Mouse (Mus musculus) left cerebral cortex, postnatal 10 days (tissue): ENCODE measurements around the gene 4930404N11Rik. TPM values are rescaled to one million over a fixed set of nuclear protein-coding genes. Genes with fewer than 3 reads are reported as not detected.
A peak's percentile ranks its signal among the peaks of the same experiment; 100 is the strongest.

Experiments used
- DNase-seq, 2 experiments: peaks; one replicate each; pipeline ENCODE4 v3.0.0; 2021 to 2022; ENCODE audit warnings: low spot score in 2 of 2, mixed read lengths in 1 of 2; ENCODE audit errors: extremely low spot score in 1 of 2
- intact Hi-C: fragments of 180-260 bp; cut with DNase I; formaldehyde crosslinking; loops from one replicate; pipeline ENCODE4 v1.15.1; 2025
- total RNA-seq, 2 experiments: library from RNA; stranded (reverse); gene quantifications; 2 replicates each; pipeline ENCODE4 v1.2.3; 2021

The 4930404N11Rik gene
- total RNA-seq, 2 experiments from 2014 or later, result 1.2 to 1.7 TPM

GRCm38 (mm10) chr10:81362336-81362949, 3.2 kb downstream of the 4930404N11Rik start:
- intact Hi-C loops, result no loop called here
- no peak for DNase-seq

DNA sequence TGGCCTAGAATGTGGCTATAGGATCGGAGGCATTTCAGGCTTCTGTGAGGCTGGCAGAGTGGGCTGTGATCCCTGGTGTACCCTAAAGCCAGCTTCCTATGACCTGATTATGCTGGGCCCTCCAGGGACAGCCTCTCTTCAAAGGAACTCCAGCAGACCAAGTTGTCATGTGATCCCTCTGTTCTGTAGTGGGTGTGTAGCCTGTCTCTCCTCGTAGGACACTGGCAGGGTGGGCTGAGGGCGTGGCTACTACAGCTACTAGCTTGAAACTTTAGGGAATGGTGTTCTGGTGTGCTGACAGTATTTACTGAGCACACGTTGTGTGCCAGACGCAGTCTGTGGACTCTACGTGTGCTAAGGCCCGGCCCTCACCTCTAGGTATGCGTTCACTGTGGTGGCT, 4.9 kb downstream of the 4930404N11Rik start:
- intact Hi-C loops, result no loop called here
- DNase-seq, result no peak

DNA sequence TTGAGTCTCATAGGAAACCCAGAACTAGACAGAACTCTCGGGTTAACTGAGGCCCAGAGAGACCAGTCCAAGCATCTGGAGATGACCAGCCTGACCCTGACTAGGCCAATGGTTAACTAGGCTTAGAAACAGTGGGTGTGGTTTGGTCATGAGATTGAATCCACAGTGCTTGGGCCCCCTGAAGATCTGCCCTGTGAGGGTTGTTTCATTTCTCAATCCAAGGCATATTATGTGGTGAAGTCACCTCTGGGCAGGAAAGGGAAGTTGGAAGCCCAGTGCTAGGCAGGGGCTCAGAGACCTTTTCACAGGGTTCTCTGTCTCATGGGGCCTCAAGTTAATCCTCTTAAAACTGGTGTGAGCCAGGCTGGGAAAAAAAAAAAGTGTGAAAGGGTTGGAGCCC, 6.8 kb downstream of the 4930404N11Rik start:
- no peak for DNase-seq
- intact Hi-C loops, result loop anchor here (1.0 kb wide), 1 partner anchor 12 kb away; no protein-coding TSS in a partner anchor

DNA sequence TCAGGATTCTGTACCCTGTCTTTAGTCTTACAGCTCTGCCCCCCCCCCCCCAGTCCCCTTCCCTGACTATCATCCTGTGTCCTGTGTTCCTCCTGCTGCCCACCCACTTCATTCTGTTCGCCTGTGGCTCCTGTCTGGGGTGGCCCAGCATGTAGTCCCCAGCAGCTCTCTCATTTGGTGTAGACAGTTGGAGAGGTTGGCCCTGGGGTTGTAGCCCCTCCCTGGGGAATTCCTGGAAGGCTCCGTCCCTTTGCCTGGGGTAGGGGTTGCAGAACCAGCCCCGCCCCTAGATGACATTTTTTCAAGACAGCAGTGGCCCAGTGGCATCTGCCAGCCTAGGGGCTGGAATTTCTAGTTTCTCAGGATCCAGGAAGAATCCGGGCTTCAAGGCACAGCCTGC, 7.4 kb downstream of the 4930404N11Rik start:
- intact Hi-C loops, result no loop called here
- DNase-seq, result no peak

- intact Hi-C loops, result no loop called here
- DNase-seq, result peak; percentile 88 to 96
Observed at GRCm38 (mm10) chr10:81356991-81357844, 8.4 kb downstream of the 4930404N11Rik start, which contains the start of gene Mfsd12. Gene Mfsd12 (plus strand): TSS chr10:81357491.

DNA sequence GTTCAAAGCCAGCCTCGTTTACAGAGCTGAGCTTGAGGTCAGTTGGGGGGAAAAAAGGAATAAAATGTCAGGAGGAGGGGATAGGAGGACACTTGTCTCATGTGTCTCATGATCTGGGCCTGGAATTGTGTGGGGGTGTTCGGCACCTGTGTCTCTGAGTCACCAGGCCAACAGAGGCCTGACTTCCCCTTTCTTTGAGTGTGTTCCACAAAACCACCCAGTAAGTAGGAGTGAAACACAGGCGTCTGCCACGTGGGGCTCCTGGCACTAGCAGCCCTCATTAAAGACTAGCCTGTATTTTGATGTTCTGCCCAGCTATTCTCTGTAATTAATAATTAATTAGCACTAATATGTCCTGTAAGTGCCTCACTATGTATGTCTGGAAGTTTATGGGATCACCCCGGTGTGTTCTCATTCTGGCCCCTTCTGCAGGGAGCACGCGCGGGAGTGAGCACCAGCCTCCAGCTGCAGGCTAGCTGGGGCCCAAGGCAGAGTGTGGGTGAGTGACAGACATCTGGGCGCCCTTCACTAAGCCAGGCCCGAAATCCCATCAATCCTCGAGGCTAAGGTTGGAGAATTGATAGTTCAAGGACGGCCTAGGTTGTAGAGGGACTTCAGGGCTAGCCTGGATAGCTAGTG, 9.1 kb downstream of the 4930404N11Rik start:
- intact Hi-C loops, result no loop called here
- no peak for DNase-seq

DNA sequence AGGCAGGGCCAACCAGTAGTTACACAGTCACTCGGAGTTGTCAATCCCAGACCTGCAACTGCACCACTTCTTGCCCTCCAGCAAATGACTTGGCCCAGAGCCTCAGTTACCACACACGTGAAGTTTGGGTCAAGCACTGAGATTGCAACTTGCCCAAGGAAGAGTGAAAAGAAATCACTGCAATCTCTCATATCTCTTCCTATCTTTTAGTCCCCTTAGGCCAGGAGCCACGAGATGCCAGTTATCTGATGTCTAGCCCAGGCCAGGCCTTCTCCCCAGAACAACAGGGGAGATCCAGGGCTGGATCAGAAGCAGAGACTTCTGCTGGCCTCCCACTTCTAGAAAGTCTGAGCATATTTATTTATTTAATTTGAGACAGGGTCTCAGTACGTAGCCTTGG, 10.1 kb downstream of the 4930404N11Rik start:
- intact Hi-C loops, result no loop called here

GRCm38 (mm10) chr10:81354738-81355477, 10.7 kb downstream of the 4930404N11Rik start:
- DNase-seq, result no peak
- intact Hi-C loops, result no loop called here

More for the DNA sequence above, 10.1 kb downstream of the 4930404N11Rik start:
- DNase-seq, result no peak

DNA sequence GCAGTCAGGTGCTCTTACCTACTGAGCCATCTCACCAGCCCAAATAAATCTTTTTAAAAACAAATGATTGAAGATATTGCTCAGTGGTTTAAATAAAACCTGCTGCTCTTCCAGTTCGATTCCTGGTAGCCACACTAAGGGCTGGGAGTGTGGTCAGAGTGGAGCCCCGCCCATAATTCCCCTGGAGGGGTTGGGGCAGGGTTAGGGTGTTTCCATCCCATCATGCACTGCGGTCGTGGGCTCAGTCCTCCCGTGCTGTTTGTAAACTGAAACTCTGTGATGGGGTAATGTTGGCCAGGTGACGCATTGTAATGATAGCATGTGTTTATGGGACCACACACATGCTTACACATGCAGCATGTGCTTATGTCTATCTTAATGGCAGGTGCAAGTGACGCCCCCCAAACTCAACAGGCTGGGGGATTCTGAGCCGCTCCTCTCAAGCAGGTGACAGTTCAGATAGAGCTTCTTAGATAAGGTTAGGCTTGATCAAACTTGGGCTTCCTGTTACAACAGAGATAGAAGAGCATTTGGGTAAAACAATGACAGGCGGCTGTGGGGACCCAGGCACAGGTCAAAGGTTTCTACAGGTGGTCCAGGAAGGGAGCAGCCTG, 13.8 kb downstream of the 4930404N11Rik start:
- intact Hi-C loops, result loop anchor here (2.0 kb wide), 1 partner anchor 61 kb away; the partner anchor contains the start of gene Tjp3
- no peak for DNase-seq

GRCm38 (mm10) chr10:81350351-81351063, 15.1 kb downstream of the 4930404N11Rik start, which contains the start of gene Hmg20b:
Gene Hmg20b (minus strand): TSS chr10:81350480.
- intact Hi-C loops, result no loop called here
- DNase-seq, result peak; percentile 99 to 100

DNA sequence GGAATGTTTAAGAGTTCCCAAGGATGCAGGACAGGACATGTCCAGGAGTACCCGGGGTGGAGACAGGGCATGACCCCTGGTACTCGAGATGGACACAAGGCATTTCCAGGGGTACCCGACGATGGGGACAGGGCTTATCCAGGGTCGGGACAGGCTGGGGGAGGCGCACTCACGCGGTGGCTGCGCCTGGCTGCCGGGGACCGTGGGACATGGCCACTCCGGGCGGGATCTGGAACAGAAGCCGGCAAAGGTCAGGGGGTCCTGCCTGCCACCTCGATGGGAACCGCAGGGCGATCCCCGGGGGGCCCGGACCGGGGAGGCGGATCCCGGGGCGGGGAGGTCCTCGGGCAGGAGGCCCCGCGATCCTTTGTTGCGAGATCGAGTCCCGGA, 15.7 kb downstream of the 4930404N11Rik start:
- DNase-seq, result no peak
- intact Hi-C loops, result loop anchor here (5.0 kb wide), 1 partner anchor 153 kb away; no protein-coding TSS in a partner anchor

- intact Hi-C loops, result loop anchor here (5.0 kb wide), 1 partner anchor 152 kb away; no protein-coding TSS in a partner anchor
- peak in 1 of 2 experiments; percentile 66 for DNase-seq
Observed at GRCm38 (mm10) chr10:81349146-81349545, 16.5 kb downstream of the 4930404N11Rik start.

GRCm38 (mm10) chr10:81346453-81347067, 19.1 kb downstream of the 4930404N11Rik start:
- intact Hi-C loops, result loop anchor here (5.0 kb wide), 1 partner anchor 149 kb away; no protein-coding TSS in a partner anchor
- peak in 1 of 2 experiments; percentile 76 for DNase-seq

DNA sequence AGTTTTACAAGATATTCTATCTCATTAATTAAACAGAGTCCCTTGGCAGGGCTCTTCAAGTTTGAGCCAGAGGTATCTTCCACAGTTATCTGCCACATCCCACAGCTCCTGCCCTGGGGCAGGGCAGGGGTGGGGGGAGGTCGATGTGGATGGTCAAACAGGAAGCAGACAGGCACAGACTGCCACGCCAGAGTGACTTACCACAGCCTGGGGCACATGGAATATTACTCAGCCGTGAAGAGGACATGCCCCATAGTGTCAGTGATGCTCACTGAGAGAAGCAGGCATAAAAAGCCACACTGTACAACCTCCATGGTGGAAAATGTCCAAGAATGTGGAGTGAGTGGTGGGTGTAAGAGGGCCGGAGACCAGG, 20.5 kb downstream of the 4930404N11Rik start:
- intact Hi-C loops, result loop anchor here (5.0 kb wide), 1 partner anchor 148 kb away; no protein-coding TSS in a partner anchor
- no peak for DNase-seq

DNA sequence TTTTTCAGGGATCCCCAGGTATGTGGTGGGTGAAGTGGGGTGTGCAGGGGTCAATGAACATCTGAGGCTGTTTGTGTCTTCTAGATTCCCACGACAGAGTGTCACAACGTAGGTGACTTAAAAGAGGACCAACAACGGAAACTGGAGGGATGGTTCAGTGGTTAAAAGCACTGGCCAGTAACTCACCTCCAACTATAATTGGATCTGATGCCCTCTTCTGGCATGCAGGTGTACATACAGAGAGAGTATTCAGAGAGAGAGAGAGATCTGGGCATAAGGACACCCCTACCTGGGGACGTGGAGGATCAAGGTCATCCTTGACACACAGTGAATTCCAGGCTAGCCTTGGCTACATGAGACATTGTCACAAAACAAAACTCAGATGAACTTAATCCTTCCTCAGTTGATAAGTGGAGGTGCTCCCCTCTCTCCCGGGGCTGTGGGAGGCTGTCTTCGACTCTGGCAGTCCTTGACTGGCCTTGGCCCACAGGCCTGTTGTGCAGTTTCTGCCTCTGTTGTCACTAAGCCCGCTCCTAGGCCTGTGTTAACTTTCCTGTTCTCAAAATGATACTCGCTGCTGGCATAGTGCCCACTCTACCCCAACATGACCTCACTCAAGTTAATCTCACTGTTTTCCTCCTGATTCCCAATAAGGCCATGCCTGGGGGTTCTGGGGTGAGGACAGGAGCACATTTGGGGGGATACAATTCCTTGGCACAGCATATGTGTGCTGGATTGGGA, 21.0 kb downstream of the 4930404N11Rik start:
- DNase-seq, result no peak
- intact Hi-C loops, result loop anchor here (5.0 kb wide), 1 partner anchor 147 kb away; no protein-coding TSS in a partner anchor

DNA sequence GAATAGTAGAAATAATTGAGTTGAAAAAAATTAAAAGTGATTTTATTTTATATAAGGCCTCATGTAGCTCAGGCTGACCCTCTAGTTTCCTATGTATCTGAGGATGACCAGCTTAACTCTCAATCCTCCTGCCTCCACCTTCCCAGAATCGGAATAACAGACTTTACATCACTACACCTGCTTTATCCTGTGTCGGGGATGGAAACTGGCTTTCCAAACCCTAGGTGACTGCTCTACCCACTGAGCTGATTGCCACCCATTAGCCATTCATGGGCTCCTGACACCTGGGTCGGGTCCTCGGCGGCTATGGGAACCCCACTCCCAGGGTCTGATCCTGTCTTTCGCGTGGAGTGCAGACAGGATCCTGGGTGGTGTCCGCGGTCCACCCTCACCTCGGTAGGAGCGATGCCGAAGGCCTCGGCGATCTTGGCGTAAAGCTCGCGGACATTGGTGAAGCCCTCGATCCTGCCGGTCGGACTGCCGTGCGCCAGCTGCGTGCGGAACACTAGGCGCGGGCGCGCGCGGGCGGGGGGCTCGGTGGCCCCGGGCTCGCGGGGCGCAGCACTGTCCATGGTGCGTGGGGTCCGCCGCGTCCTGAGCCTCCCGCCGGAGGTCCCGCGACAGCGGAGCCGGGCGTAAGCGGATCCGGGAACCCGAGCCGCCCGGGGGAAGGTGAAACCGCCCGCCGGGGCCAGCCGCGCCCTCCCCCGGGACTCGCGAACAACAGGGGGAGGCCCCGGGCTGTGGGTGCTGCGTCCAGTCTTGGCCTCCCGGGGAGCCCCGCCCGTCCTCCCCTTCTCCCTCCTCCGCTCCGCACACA, 22.7 kb downstream of the 4930404N11Rik start, which contains the start of gene Gipc3:
Gene Gipc3, minus strand, starts transcription at position 581 of the 820 bp plus-strand sequence.
- intact Hi-C loops, result no loop called here

More for the DNA sequence above, 22.7 kb downstream of the 4930404N11Rik start, which contains the start of gene Gipc3:
- no peak for DNase-seq
